Mouse (Mus musculus) bone marrow, adult 2 months (tissue): ENCODE measurements around the gene Cog2.

ENCODE experiments used
- CTCF ChIP-seq: fragments of 200-500 bp; IDR thresholded peaks from 2 replicates; pipeline ENCODE4 v1.5.1; 2011; ENCODE audit warnings: low read length, control low read depth; ENCODE audit not compliant: control insufficient read depth, insufficient read depth
- POLR2A ChIP-seq: fragments of 200-500 bp; IDR thresholded peaks from 2 replicates; pipeline ENCODE4 v1.6.1; 2011; ENCODE audit warnings: low read depth, mild to moderate bottlenecking, control low read depth, low read length, borderline replicate concordance; ENCODE audit not compliant: control insufficient read depth

- TF ChIP-seq POLR2A (no peak), CTCF (no peak)
Observed at GRCm38 (mm10) chr8:124494397-124494796, 26.2 kb upstream of the Cog2 start.
